Mouse (Mus musculus) erythroblast, adult 5-6 weeks (primary cell): ENCODE measurements around the gene Efcab3. TPM values are rescaled to one million over a fixed set of nuclear protein-coding genes. Genes with fewer than 3 reads are reported as not detected.

ENCODE experiments used
- total RNA-seq, 2 experiments: library from RNA; stranded (forward) in 1 of 2; stranded (reverse) in 1 of 2; fragments of 150-400 nt in 1 of 2; fragments of 200-764, 138-1000 nt in 1 of 2; gene quantifications; 2 replicates each; pipeline versions ENCODE4 v1.2.3 to v1.2.4; 2015 to 2017; ENCODE audit warnings: low replicate concordance in 2 of 2

Gene Efcab3
- total RNA-seq, 2 experiments from 2014 or later: not detected

Other genes with a start within 250 kb of the Efcab3 start
- 6.3 and 6.5 TPM in 2 replicates for gene Mettl2, start 62.8 kb downstream of the Efcab3 start, total RNA-seq (2015; ENCODE audit: low replicate concordance)
- gene Mettl2, start 62.8 kb downstream of the Efcab3 start, total RNA-seq (2017; ENCODE audit: low replicate concordance): 4.7 and 5.3 TPM in 2 replicates
- gene Gm10842, start 83.3 kb downstream of the Efcab3 start, total RNA-seq (2015; ENCODE audit: low replicate concordance): not detected in 2 replicates
- gene Gm10842, start 83.3 kb downstream of the Efcab3 start, total RNA-seq (2017; ENCODE audit: low replicate concordance): not detected in 2 replicates
- 27.2 and 36.3 TPM in 2 replicates for gene Tlk2, start 115.2 kb downstream of the Efcab3 start, total RNA-seq (2015; ENCODE audit: low replicate concordance)
- gene Tlk2, start 115.2 kb downstream of the Efcab3 start, total RNA-seq (2017; ENCODE audit: low replicate concordance): 67.6 and 70.0 TPM in 2 replicates
- gene Mrc2, start 229.1 kb downstream of the Efcab3 start, total RNA-seq (2015; ENCODE audit: low replicate concordance): 0.63 TPM in 1 of 2 replicates, not detected in the other
- not detected in 2 replicates for gene Mrc2, start 229.1 kb downstream of the Efcab3 start, total RNA-seq (2017; ENCODE audit: low replicate concordance)